Mouse (Mus musculus) olfactory bulb, adult 2 months (tissue): ENCODE data around the gene Tmem266. TPM values are rescaled to one million over a fixed set of nuclear protein-coding genes. Genes with fewer than 3 reads are reported as not detected.

Experiments
- H3K27ac ChIP-seq: fragments of 200-500 bp; 2 replicates; pipeline ENCODE4 v1.5.1; 2012; ENCODE audit warnings: low read depth, low read length; ENCODE audit not compliant: insufficient read depth
- H3K4me1 ChIP-seq: fragments of 200-500 bp; 2 replicates; pipeline ENCODE4 v1.6.1; 2012; ENCODE audit warnings: low read length; ENCODE audit not compliant: control insufficient read depth, insufficient read depth
- H3K4me3 ChIP-seq: fragments of 200-500 bp; 2 replicates; pipeline ENCODE4 v1.5.1; 2012; ENCODE audit warnings: mild to moderate bottlenecking, low read depth, low read length, moderate library complexity; ENCODE audit not compliant: insufficient read depth
- CTCF ChIP-seq: fragments of 200-500 bp; IDR thresholded peaks from 2 replicates; pipeline ENCODE4 v1.5.1; 2012; ENCODE audit warnings: low read depth, mild to moderate bottlenecking, low read length, moderate library complexity; ENCODE audit not compliant: insufficient read depth
- POLR2A ChIP-seq: fragments of 200-500 bp; IDR thresholded peaks from 2 replicates; pipeline ENCODE4 v1.6.1; 2012; ENCODE audit warnings: mild to moderate bottlenecking, low read depth, low read length, moderate library complexity; ENCODE audit not compliant: insufficient read depth
- WGBS: fragments of 180-500 bp; shearing (Covaris S2); methylation state at CpG from one replicate; pipeline ENCODE4 v1.1.7; 2018; 5-methylcytosine and 5-hydroxymethylcytosine counted together
- polyA plus RNA-seq: library from polyadenylated mRNA; stranded (reverse); fragments of >200 nt; gene quantifications from 2 replicates; pipeline ENCODE4 v1.2.4, GENCODE M21; 2012; ENCODE audit warnings: low replicate concordance; ENCODE audit not compliant: missing spikeins, insufficient read depth, insufficient read length

Gene Tmem266
- polyA plus RNA-seq, 1 experiment = not detected

- TF ChIP-seq POLR2A (no peak), CTCF (no peak)
- 33% methylated on average over 12 of the region's 12 CpGs for WGBS
These were observed 102.7 kb downstream of the Tmem266 start for GRCm38 (mm10) chr9:55429242-55429975.

DNA sequence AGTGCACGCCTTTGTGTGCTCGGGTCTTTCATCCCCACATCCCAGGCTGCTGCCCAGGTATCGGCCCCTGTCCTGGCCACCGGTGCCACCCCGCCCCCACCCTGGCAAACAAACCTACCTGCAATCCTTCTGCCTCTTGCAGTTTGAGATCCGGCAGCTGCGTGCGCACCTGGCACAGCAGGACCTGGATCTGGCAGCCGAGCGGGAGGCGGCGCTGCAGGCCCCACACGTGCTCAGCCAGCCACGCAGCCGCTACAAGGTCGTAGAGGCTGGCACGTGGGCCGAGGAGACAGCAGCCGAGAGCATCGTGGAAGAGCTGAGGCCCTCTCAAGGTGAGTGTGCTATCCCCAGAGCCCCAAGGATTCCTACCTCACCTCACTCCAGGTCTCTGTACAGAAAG lies 103.4 kb downstream of the Tmem266 start:
- peaks cover 3% of the 10 kb centered on the region; the same call in 1 of the 2 replicates for H3K4me1 ChIP-seq
- WGBS = 47% methylated on average over 20 of the region's 20 CpGs
- TF ChIP-seq CTCF (no peak), POLR2A (no peak)
- H3K27ac ChIP-seq = no peak overlapping the region
- no peak overlapping the region for H3K4me3 ChIP-seq

More at GRCm38 (mm10) chr9:55429242-55429975, 102.7 kb downstream of the Tmem266 start:
- no peak overlapping the region for H3K27ac ChIP-seq
- H3K4me1 ChIP-seq = peaks cover 3% of the 10 kb centered on the region; the same call in 1 of the 2 replicates
- H3K4me3 ChIP-seq = no peak overlapping the region

DNA sequence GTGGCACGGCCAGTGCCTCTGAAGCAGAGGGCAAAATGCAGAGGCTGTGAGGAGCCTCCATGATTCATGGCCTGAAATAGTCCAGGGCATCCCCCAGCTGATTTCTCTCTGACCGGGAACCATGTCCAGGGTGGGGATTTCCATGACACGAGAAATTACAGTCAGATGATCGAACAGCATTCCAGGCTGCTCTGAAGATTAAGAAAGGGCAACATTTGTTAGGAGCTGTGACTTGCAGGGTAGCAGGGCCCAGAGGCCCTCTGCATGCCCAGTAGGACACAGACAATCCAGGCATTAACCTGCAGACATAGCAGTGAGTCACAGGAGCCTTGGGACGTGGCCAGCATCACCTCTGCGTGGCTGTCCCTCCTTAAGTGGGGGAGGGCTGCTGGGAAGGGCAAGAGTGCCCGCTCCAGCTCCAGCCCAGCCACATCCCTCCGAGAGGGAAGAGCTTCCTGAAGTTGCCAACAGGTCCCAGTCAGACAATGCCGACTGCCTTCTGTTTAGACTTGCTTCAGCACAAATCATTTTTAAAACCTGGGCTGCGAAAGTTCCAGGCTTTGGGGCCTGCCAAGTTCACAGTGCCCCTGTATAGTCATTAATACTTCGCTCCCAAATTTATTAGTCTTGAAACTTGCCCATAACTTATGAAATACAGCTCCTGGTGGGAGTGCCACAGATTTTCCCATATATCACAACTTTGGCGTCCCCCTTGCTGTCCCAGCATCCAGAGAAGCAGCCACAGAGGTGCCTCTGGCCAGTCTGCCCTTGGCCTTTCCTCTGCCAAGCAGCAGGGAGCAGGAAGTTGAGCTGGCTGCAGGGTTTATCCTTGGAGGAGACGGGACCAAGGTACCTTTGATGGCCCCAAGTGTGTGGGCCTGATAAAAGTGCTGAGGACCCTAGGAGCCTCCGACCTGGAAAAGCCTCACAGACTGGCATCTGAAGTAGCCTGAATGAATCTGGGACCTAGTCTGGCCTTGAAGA lies 105.9 kb downstream of the Tmem266 start:
- 78% methylated on average over 14 of the region's 14 CpGs for WGBS
- TF ChIP-seq POLR2A (no peak), CTCF (no peak)
- no peak overlapping the region for H3K4me3 ChIP-seq
- H3K4me1 ChIP-seq = peaks cover 3% of the 10 kb centered on the region; the same call in 1 of the 2 replicates
- H3K27ac ChIP-seq = no peak overlapping the region

DNA sequence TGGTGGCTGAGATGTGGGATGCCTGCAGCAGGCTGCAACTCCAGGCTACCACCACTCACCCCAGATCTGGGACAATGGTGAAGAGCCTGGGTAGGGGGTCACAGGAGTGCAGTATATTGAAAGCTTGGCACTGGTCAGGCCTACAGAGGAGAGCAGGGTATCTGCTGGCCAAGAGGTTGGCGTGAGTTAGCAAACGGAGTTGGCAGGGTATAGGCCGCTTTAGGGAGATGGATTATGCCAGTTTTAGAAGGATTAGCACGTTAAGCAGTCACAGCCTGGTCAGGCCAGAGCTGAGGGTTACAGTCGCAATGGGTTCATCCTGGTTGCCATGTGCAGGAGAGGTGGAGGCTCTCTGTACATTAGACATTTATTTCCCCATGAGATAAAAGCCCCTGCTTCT lies 107.2 kb downstream of the Tmem266 start:
- H3K27ac ChIP-seq = no peak overlapping the region
- 84% methylated on average over 5 of the region's 5 CpGs for WGBS
- peaks cover 3% of the 10 kb centered on the region; the same call in 1 of the 2 replicates for H3K4me1 ChIP-seq
- no peak overlapping the region for H3K4me3 ChIP-seq
- TF ChIP-seq POLR2A (no peak), CTCF (no peak)

DNA sequence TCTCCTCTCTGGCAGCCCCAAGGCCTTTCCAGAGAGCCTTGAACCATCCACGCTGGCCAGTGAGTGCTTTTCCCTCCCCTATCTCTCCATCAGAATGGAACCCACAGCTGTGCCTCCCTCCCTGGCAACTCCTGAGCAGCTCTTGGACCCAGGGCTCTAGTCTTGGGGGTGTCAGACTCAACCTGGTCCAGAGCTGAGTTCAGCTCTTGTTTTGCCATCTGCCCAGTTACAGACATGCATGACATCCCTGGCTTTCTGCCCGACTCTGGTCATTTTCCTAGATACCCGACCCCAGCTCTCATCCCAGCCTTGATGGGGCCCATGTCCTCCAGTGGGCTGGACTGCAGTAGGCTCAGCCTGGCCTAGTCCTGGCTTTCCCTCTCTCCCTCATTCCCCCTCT lies 111.7 kb downstream of the Tmem266 start:
- WGBS = 65% methylated on average over 3 of the region's 3 CpGs
- H3K4me1 ChIP-seq = no peaks in the 10 kb centered on the region
- H3K4me3 ChIP-seq = no peak overlapping the region
- no peak overlapping the region for H3K27ac ChIP-seq
- TF ChIP-seq CTCF = no peak
- TF ChIP-seq POLR2A = no peak

- no peak for TF ChIP-seq CTCF
- no peak for TF ChIP-seq POLR2A
- Histone ChIP-seq H3K4me3 (no peak overlapping the region), H3K4me1 (no peaks in the 10 kb centered on the region), H3K27ac (no peak overlapping the region)
- WGBS = 89% methylated on average over 5 of the region's 5 CpGs
These were observed 112.6 kb downstream of the Tmem266 start for GRCm38 (mm10) chr9:55439206-55439780.

GRCm38 (mm10) chr9:55447509-55447908 lies 120.8 kb downstream of the Tmem266 start:
- Histone ChIP-seq H3K27ac (no peak overlapping the region), H3K4me3 (no peak overlapping the region), H3K4me1 (no peaks in the 10 kb centered on the region)
- TF ChIP-seq POLR2A (no peak), CTCF (no peak)
- 88% methylated on average over 4 of the region's 4 CpGs for WGBS

- H3K27ac ChIP-seq = no peak overlapping the region
- no peaks in the 10 kb centered on the region for H3K4me1 ChIP-seq
- TF ChIP-seq POLR2A (no peak), CTCF (no peak)
- no peak overlapping the region for H3K4me3 ChIP-seq
- 65% methylated on average over 1 of the region's 1 CpGs for WGBS
These were observed 122.4 kb downstream of the Tmem266 start for GRCm38 (mm10) chr9:55449108-55449507.
